Mouse (Mus musculus) kidney, adult 2 months (tissue): ENCODE data around the gene Pex5l.

Experiments used
- CTCF ChIP-seq: fragments of 200-500 bp; conservative IDR thresholded peaks from 2 replicates; pipeline ENCODE4 v1.5.1; 2011; ENCODE audit warnings: low read depth, mild to moderate bottlenecking, control low read depth, low read length, moderate library complexity, mixed read lengths; ENCODE audit not compliant: insufficient read depth, insufficient read length
- POLR2A ChIP-seq: fragments of 200-500 bp; IDR thresholded peaks from one replicate; pipeline ENCODE4 v1.6.1; 2011; ENCODE audit warnings: low read depth, low read length, control low read depth

- TF ChIP-seq CTCF = no peak
- TF ChIP-seq POLR2A = no peak
Measured at GRCm38 (mm10) chr3:32951382-32951781, 191.7 kb downstream of the Pex5l start.
